Mouse (Mus musculus) heart, embryonic 16.5 days (tissue): Measurements from ENCODE around the gene Alkbh6. TPM values are rescaled to one million over a fixed set of nuclear protein-coding genes. Genes with fewer than 3 reads are reported as not detected.

Experiments used
- ATAC-seq: fragments of 200-750 bp; cut with Nextera tagmentation; replicated peaks from 2 replicates; pipeline ENCODE4 v1.8.0; 2017; ENCODE audit warnings: moderate number of reproducible peaks; ENCODE audit not compliant: insufficient read depth, low FRiP score; ENCODE audit errors: extremely low read depth
- H3K27ac ChIP-seq: fragments of 300-500 bp; sonication (generic); 2 replicates; pipeline ENCODE4 v1.5.1; 2014; ENCODE audit warnings: mild to moderate bottlenecking, low read length, control low read depth, moderate library complexity
- H3K27me3 ChIP-seq: fragments of 300-500 bp; sonication (generic); 2 replicates; pipeline ENCODE4 v1.6.1; 2014; ENCODE audit warnings: low read length, mixed read lengths; ENCODE audit not compliant: control insufficient read depth, insufficient read depth
- H3K36me3 ChIP-seq: fragments of 300-500 bp; sonication (generic); 2 replicates; pipeline ENCODE4 v1.6.1; 2014; ENCODE audit not compliant: control insufficient read depth, insufficient read depth
- H3K4me1 ChIP-seq: fragments of 300-500 bp; sonication (generic); 2 replicates; pipeline ENCODE4 v1.6.1; 2014; ENCODE audit warnings: low read length, mixed read lengths; ENCODE audit not compliant: control insufficient read depth, insufficient read depth
- H3K4me2 ChIP-seq: fragments of 300-500 bp; sonication (generic); 2 replicates; pipeline ENCODE4 v1.6.1; 2014; ENCODE audit warnings: low read depth, mild to moderate bottlenecking, control low read depth, low read length
- H3K4me3 ChIP-seq: fragments of 300-500 bp; sonication (generic); 2 replicates; pipeline ENCODE4 v1.5.1; 2014; ENCODE audit warnings: mild to moderate bottlenecking, control low read depth, low read length
- H3K9ac ChIP-seq: fragments of 300-500 bp; sonication (generic); 2 replicates; pipeline ENCODE4 v1.6.1; 2014; ENCODE audit warnings: low read length, control low read depth
- H3K9me3 ChIP-seq: fragments of 300-500 bp; sonication (generic); replicated peaks from 2 replicates; pipeline ENCODE4 v1.6.1; 2016; ENCODE audit warnings: low read length; ENCODE audit not compliant: control insufficient read depth
- WGBS: fragments of 180-500 bp; shearing (Covaris S2); extraction: QIAGEN DNeasy Blood & Tissue Kit; methylation state at CpG from one replicate; pipeline ENCODE4 v1.1.7; 2014; 5-methylcytosine and 5-hydroxymethylcytosine counted together
- polyA plus RNA-seq: library from polyadenylated mRNA; unstranded; fragments of >200 nt; fragmentation: Nextera tagmentation; extraction: Ambion mirVana; gene quantifications from 2 replicates; pipeline ENCODE4 v1.2.1, GENCODE M21; 2015

The Alkbh6 gene
- polyA plus RNA-seq, 1 experiment from 2014 or later = 62.0 TPM

GRCm38 (mm10) chr7:30332622-30333259 lies 24.2 kb downstream of the Alkbh6 start:
- Histone ChIP-seq H3K27ac (peak overlapping the region; percentile 83), H3K9ac (no peak overlapping the region), H3K4me3 (no peak overlapping the region), H3K9me3 (no peaks in the 10 kb centered on the region), H3K36me3 (no peaks in the 10 kb centered on the region), H3K4me1 (peaks cover 30% of the 10 kb centered on the region), H3K27me3 (peaks cover 12% of the 10 kb centered on the region), H3K4me2 (peak overlapping the region; percentile 44; the same call in 1 of the 2 replicates)
- ATAC-seq = no peak
- 50% methylated on average over 18 of the region's 18 CpGs for WGBS

- no peaks in the 10 kb centered on the region for H3K36me3 ChIP-seq
- peak; percentile 89 for ATAC-seq
- H3K9ac ChIP-seq = no peak overlapping the region
- H3K4me1 ChIP-seq = peaks cover 30% of the 10 kb centered on the region
- H3K4me2 ChIP-seq = peak overlapping the region; percentile 44; the same call in 1 of the 2 replicates
- peaks cover 12% of the 10 kb centered on the region for H3K27me3 ChIP-seq
- H3K4me3 ChIP-seq = no peak overlapping the region
- H3K27ac ChIP-seq = peak overlapping the region; percentile 83
- no peaks in the 10 kb centered on the region for H3K9me3 ChIP-seq
- WGBS = 5% methylated on average over 4 of the region's 4 CpGs
Observed at GRCm38 (mm10) chr7:30333436-30333835, 24.9 kb downstream of the Alkbh6 start.

- no peak for ATAC-seq
- Histone ChIP-seq H3K27me3 (peaks cover 12% of the 10 kb centered on the region), H3K4me2 (no peak overlapping the region), H3K27ac (no peak overlapping the region), H3K36me3 (no peaks in the 10 kb centered on the region), H3K9ac (no peak overlapping the region), H3K4me1 (peaks cover 30% of the 10 kb centered on the region), H3K9me3 (no peaks in the 10 kb centered on the region), H3K4me3 (no peak overlapping the region)
- 67% methylated on average over 5 of the region's 5 CpGs for WGBS
Observed at GRCm38 (mm10) chr7:30334563-30334962, 26.0 kb downstream of the Alkbh6 start.

DNA sequence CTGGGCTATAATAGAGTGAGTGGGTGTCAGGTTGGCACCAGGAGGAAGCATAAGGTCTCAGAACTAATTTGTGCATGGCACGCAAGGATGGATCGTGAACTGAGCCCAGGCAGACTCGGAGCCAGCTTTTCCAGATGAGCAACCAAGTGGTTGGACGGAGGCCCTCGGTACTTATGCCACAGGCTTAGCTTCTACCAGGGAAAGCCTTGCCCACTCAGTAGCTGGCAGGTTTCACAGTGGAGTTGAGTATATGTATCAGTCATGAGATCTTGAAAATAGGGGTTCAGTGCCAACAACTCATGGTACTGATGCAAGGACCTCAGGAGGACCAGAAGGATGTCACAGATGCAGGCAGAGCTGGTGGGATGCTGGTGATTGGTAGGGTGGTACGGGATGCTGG lies 27.2 kb downstream of the Alkbh6 start:
- no peak overlapping the region for H3K4me2 ChIP-seq
- 73% methylated on average over 6 of the region's 6 CpGs for WGBS
- no peak overlapping the region for H3K27ac ChIP-seq
- no peak overlapping the region for H3K4me3 ChIP-seq
- no peak overlapping the region for H3K9ac ChIP-seq
- H3K36me3 ChIP-seq = no peaks in the 10 kb centered on the region
- no peak for ATAC-seq
- peaks cover 12% of the 10 kb centered on the region for H3K27me3 ChIP-seq
- peaks cover 30% of the 10 kb centered on the region for H3K4me1 ChIP-seq
- no peaks in the 10 kb centered on the region for H3K9me3 ChIP-seq

DNA sequence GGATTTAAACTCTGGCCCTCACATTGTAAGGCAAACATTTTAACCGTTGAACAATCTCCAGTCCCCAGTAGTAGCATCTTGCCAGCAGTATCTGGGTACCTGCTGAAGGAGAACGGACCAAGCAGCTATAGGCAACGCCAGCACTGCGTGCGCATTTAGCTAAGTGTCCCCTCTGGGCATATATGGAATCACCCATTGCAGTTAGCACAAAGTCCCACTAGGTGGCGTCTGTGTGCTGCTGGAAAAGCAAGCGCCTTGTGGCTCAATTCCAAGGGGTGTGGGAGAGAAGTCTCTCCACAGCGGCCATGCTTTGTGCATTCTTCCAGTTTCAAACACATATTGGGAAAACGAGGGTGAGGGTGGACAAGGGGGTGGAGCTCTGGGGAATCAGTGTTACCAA lies 27.9 kb downstream of the Alkbh6 start:
- no peak overlapping the region for H3K9ac ChIP-seq
- peaks cover 12% of the 10 kb centered on the region for H3K27me3 ChIP-seq
- no peak for ATAC-seq
- H3K36me3 ChIP-seq = no peaks in the 10 kb centered on the region
- no peak overlapping the region for H3K4me2 ChIP-seq
- no peak overlapping the region for H3K27ac ChIP-seq
- WGBS = 4% methylated on average over 9 of the region's 9 CpGs
- no peaks in the 10 kb centered on the region for H3K9me3 ChIP-seq
- peaks cover 29% of the 10 kb centered on the region for H3K4me1 ChIP-seq
- H3K4me3 ChIP-seq = no peak overlapping the region

DNA sequence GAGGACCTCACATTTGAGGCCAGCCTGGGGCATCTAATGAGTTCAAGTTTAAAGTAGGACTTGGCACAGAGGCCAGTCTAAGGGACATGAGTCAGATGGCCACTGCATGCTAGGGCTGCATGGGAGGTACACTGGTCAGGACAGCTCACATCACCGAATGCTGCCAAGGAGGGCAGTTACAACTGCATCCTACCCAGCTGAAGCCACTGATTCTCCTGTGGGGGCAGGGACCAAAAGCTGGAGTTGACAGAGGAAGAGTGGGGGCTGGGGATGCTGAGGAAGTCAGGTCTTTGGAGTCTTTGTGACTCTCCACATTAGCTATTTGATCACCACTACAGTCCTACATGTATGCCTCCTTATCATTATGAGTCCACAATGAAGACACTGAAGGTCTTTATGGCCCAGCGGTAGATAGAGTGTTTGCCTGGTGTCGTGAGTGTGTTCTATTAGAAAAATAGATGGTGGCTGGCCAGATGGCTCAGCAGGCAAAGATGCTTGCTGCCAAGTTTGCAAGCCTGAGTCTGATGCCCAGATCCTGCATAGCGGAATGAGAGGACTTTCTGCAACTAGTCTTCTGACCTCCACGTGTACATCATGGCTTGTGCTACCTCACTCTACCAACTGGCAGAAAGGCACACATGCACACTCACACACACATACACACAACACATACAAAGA lies 31.1 kb downstream of the Alkbh6 start:
- ATAC-seq = no peak
- H3K4me1 ChIP-seq = peaks cover 3% of the 10 kb centered on the region; the same call in 1 of the 2 replicates
- H3K4me2 ChIP-seq = no peak overlapping the region
- H3K9me3 ChIP-seq = no peaks in the 10 kb centered on the region
- H3K4me3 ChIP-seq = no peak overlapping the region
- H3K36me3 ChIP-seq = no peaks in the 10 kb centered on the region
- no peak overlapping the region for H3K27ac ChIP-seq
- H3K9ac ChIP-seq = no peak overlapping the region
- H3K27me3 ChIP-seq = peaks cover 18% of the 10 kb centered on the region
- WGBS = 71% methylated on average over 5 of the region's 5 CpGs

GRCm38 (mm10) chr7:30346635-30347379 lies 38.3 kb downstream of the Alkbh6 start:
- 21% methylated on average over 21 of the region's 21 CpGs for WGBS

GRCm38 (mm10) chr7:30347828-30348227 lies 39.3 kb downstream of the Alkbh6 start:
- peaks cover 44% of the 10 kb centered on the region for H3K27me3 ChIP-seq
- H3K4me2 ChIP-seq = no peak overlapping the region

More at GRCm38 (mm10) chr7:30346635-30347379, 38.3 kb downstream of the Alkbh6 start:
- Histone ChIP-seq H3K36me3 (no peaks in the 10 kb centered on the region), H3K4me2 (no peak overlapping the region), H3K27ac (no peak overlapping the region), H3K4me1 (no peaks in the 10 kb centered on the region), H3K4me3 (no peak overlapping the region), H3K27me3 (peaks cover 40% of the 10 kb centered on the region), H3K9ac (no peak overlapping the region), H3K9me3 (no peaks in the 10 kb centered on the region)
- no peak for ATAC-seq

More at GRCm38 (mm10) chr7:30347828-30348227, 39.3 kb downstream of the Alkbh6 start:
- ATAC-seq = no peak; the same call in 1 of the 2 replicates
- Histone ChIP-seq H3K9me3 (no peaks in the 10 kb centered on the region), H3K36me3 (no peaks in the 10 kb centered on the region), H3K27ac (no peak overlapping the region), H3K4me1 (no peaks in the 10 kb centered on the region), H3K4me3 (no peak overlapping the region), H3K9ac (no peak overlapping the region)
- WGBS = 2% methylated on average over 30 of the region's 30 CpGs
